In the genomic region with DNA sequence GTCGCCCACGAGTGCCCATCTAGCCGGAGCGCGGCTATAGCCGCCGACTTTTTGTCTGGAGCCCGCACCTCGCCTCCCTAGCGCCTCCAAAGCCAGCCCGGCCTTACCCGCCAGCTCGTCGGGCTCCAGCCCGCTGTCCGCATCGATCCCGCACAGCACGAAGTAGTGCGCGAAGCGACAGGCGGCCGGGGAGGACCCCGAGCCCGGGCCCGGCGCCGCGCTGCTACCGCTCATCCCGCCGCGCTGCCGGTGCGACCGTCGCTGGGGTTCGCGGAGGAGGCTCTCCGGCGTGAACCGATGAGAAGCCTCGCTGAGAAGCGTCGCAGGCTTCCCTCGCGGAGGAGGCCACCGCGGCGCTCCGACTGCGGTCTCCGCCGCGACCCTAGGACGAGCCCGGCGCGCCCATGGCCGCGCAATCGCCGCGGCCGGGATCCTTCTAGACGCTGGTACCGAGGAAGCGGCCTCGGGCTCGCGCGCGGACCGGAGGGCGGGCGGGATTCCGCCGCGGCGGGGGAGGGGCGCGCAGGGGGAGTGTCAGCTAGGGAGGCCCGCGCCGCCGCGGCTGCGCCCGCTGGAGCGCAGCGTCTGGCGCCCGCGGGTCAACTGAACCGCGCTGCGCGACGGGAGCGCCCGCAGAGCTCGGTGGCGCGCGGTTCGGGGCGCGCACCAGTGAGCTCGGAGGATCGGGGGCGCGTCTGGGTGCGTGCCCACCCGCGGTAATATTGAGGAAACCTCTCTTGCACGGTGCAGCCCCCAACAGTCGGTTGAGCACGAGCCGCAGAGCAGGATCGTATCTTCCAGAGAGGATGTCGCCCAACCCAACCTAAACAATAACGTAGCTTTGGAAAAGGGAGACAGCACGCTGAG, we compare ENCODE assay signal across 8 mouse cellular contexts. TPM values are rescaled to one million over a fixed set of nuclear protein-coding genes. Genes with fewer than 3 reads are reported as not detected.
DNase-seq lines count a peak whose midpoint lies in the region; ATAC-seq and TF ChIP-seq lines count a peak whose summit lies in the region.

A gene (minus strand): TSS at position 605 of the 867 bp plus-strand sequence.

- H3K4me2 ChIP-seq in hindbrain, postnatal 0 days (ENCODE audit: low read depth, low read length): peak within 1 kb of the TSS; percentile 74

- H3K27me3 ChIP-seq in hindbrain, postnatal 0 days (ENCODE audit: insufficient read depth, low read length): no peaks in the 10 kb centered on the region

- H3K4me1 ChIP-seq in hindbrain, postnatal 0 days (ENCODE audit: insufficient read depth, low read length): peaks cover 4% of the 10 kb centered on the region; the same call in 1 of the 2 replicates

- peak; percentile 94 for ATAC-seq in hindbrain, postnatal 0 days

- under 1% methylated on average over 98 of the region's 124 CpGs for WGBS in hindbrain, postnatal 0 days

- no peaks in the 10 kb centered on the region for H3K9me3 ChIP-seq in hindbrain, postnatal 0 days (ENCODE audit: low read length)

- H3K36me3 ChIP-seq in hindbrain, postnatal 0 days (ENCODE audit: insufficient read depth, low read length): no peaks in the 10 kb centered on the region

- no peak for TF ChIP-seq CTCF in hindbrain, postnatal 0 days (IDR thresholded peaks at IDR 0.05; ENCODE audit: low read depth)
- no peak; the same call in 1 of the 2 replicates for TF ChIP-seq CTCF in left cerebral cortex, adult 2 months (IDR thresholded peaks at IDR 0.05)

- peak within 1 kb of the TSS; percentile 96 for H3K9ac ChIP-seq in hindbrain, postnatal 0 days (replicated peaks; ENCODE audit: low read length)

- intact Hi-C loops in left cerebral cortex, adult 2 months (cut with DNase I): loop anchor here (2.0 to 5.0 kb wide), 2 partner anchors 41 to 269 kb away; a partner anchor contains a TSS

- H3K4me3 ChIP-seq in hindbrain, postnatal 0 days (ENCODE audit: low read length): peak within 1 kb of the TSS; percentile 97
- H3K4me3 ChIP-seq in left cerebral cortex, adult 2 months: peak within 1 kb of the TSS; percentile 64

- peak; percentile 75 for DNase-seq in R1 (ENCODE audit: low read depth, low spot score)
- peak; percentile 79 to 89 for DNase-seq in cerebellum, postnatal 36 days
- DNase-seq in gastrocnemius, adult 8-10 months (ENCODE audit: low spot score in 2 of 2): peak; percentile 44 to 65
- DNase-seq in hindbrain, postnatal 0 days (ENCODE audit: low spot score): peak; percentile 93
- DNase-seq in left cerebral cortex, adult 2 months (ENCODE audit: extremely low spot score in 1 of 2, low spot score in 2 of 2): peak; percentile 82 to 87
- DNase-seq in lung, postnatal 4 days: peak; percentile 83 to 90
- peak; percentile 68 to 81 for DNase-seq in right cerebral cortex, adult 2 months (ENCODE audit: low spot score in 2 of 2)
- DNase-seq in urinary bladder, postnatal 25 days (ENCODE audit: low spot score): peak; percentile 80

- peak within 1 kb of the TSS; percentile 96 for H3K27ac ChIP-seq in hindbrain, postnatal 0 days
- H3K27ac ChIP-seq in left cerebral cortex, adult 2 months: peak within 1 kb of the TSS; percentile 95

RNA-seq across cellular contexts. Expression of the gene that starts here (rescaled TPM):
- 1 to 10 TPM; 6.8 to 8.8 (median 7.2) TPM for total RNA-seq in gastrocnemius, adult 8-10 months (2022)
- 42.4 and 61.0 TPM in 2 replicates for total RNA-seq in hindbrain, postnatal 0 days (2014; rRNA removed)
- polyA plus RNA-seq in hindbrain, postnatal 0 days (2015; fragmentation: Nextera tagmentation; extraction: Ambion mirVana): 11.9 TPM in 2 replicates
- 10 to 100 TPM; 67.8 to 73.1 TPM for total RNA-seq in left cerebral cortex, adult 2 months (2021)

Comparison
In these comparisons a context has a peak if more than half of its experiments do, and no peak if none do; other contexts are left out.
1. Peak in every context shown above with its lines: DNase-seq, ATAC-seq, H3K4me3 ChIP-seq and H3K27ac ChIP-seq.